Mouse (Mus musculus) liver, embryonic 16.5 days (tissue): ENCODE measurements at regions not wholly inside any gene's neighbourhood (a gene's known extent, or its start where the extent isn't known, plus 50 kb on each side); places are given as distances from the start of the nearest gene placed in this dataset.

ENCODE experiments used
- ATAC-seq: fragments of 200-750 bp; cut with Nextera tagmentation; 2 replicates; pipeline ENCODE4 v1.8.0; 2017; ENCODE audit warnings: low read depth, mild to moderate bottlenecking, moderate number of reproducible peaks, moderate library complexity
- H3K27ac ChIP-seq: fragments of 300-500 bp; sonication (generic); 2 replicates; pipeline ENCODE4 v1.5.1; 2014; ENCODE audit warnings: mild to moderate bottlenecking, low read length
- H3K27me3 ChIP-seq: fragments of 300-500 bp; sonication (generic); 2 replicates; pipeline ENCODE4 v1.6.1; 2014; ENCODE audit warnings: low read depth, low read length, mixed read lengths; ENCODE audit not compliant: control insufficient read depth, insufficient read depth
- H3K36me3 ChIP-seq: fragments of 300-500 bp; sonication (generic); 2 replicates; pipeline ENCODE4 v1.6.1; 2014; ENCODE audit warnings: mild to moderate bottlenecking; ENCODE audit not compliant: control insufficient read depth, insufficient read depth
- H3K4me1 ChIP-seq: fragments of 300-500 bp; sonication (generic); 2 replicates; pipeline ENCODE4 v1.6.1; 2014; ENCODE audit warnings: low read depth, low read length, mixed read lengths; ENCODE audit not compliant: control insufficient read depth
- H3K4me2 ChIP-seq: fragments of 300-500 bp; sonication (generic); 2 replicates; pipeline ENCODE4 v1.6.1; 2014; ENCODE audit warnings: low read depth, low read length, mixed read lengths
- H3K4me3 ChIP-seq: fragments of 300-500 bp; sonication (generic); 2 replicates; pipeline ENCODE4 v1.5.1; 2014; ENCODE audit warnings: low read depth, mild to moderate bottlenecking, low read length
- H3K9ac ChIP-seq: fragments of 300-500 bp; sonication (generic); 2 replicates; pipeline ENCODE4 v1.6.1; 2014; ENCODE audit warnings: low read depth, low read length
- H3K9me3 ChIP-seq: fragments of 300-500 bp; sonication (generic); replicated peaks from 2 replicates; pipeline ENCODE4 v1.6.1; 2016; ENCODE audit warnings: low read length; ENCODE audit not compliant: control insufficient read depth
- WGBS: fragments of 180-500 bp; shearing (Covaris S2); extraction: QIAGEN DNeasy Blood & Tissue Kit; methylation state at CpG from one replicate; pipeline ENCODE4 v1.1.7; 2014; ENCODE audit not compliant: insufficient replicate concordance; 5-methylcytosine and 5-hydroxymethylcytosine counted together

- Histone ChIP-seq H3K4me3 (no peak overlapping the region), H3K9ac (no peak overlapping the region), H3K36me3 (no peaks in the 10 kb centered on the region), H3K4me1 (no peaks in the 10 kb centered on the region), H3K9me3 (no peaks in the 10 kb centered on the region), H3K4me2 (no peak overlapping the region), H3K27ac (no peak overlapping the region), H3K27me3 (no peaks in the 10 kb centered on the region)
- 58% methylated on average over 5 of the region's 5 CpGs for WGBS
- peak; percentile 58; the same call in 1 of the 2 replicates for ATAC-seq
Measured at GRCm38 (mm10) chr5:103357558-103357957, 67.4 kb upstream of the Ptpn13 start.

GRCm38 (mm10) chr5:103356500-103356899 lies 68.5 kb upstream of the Ptpn13 start:
- 53% methylated on average over 6 of the region's 6 CpGs for WGBS
- no peak overlapping the region for H3K4me3 ChIP-seq
- no peaks in the 10 kb centered on the region for H3K36me3 ChIP-seq
- no peaks in the 10 kb centered on the region for H3K9me3 ChIP-seq
- no peak overlapping the region for H3K4me2 ChIP-seq
- no peak overlapping the region for H3K27ac ChIP-seq
- no peak overlapping the region for H3K9ac ChIP-seq
- no peaks in the 10 kb centered on the region for H3K4me1 ChIP-seq
- no peaks in the 10 kb centered on the region for H3K27me3 ChIP-seq
- ATAC-seq, result no peak

GRCm38 (mm10) chr5:103355372-103356300 lies 69.4 kb upstream of the Ptpn13 start:
- Histone ChIP-seq H3K27me3 (no peaks in the 10 kb centered on the region), H3K36me3 (no peaks in the 10 kb centered on the region), H3K4me1 (no peaks in the 10 kb centered on the region), H3K4me3 (no peak overlapping the region), H3K27ac (no peak overlapping the region), H3K4me2 (no peak overlapping the region), H3K9me3 (no peaks in the 10 kb centered on the region), H3K9ac (no peak overlapping the region)
- no peak for ATAC-seq
- 33% methylated on average over 21 of the region's 21 CpGs for WGBS

DNA sequence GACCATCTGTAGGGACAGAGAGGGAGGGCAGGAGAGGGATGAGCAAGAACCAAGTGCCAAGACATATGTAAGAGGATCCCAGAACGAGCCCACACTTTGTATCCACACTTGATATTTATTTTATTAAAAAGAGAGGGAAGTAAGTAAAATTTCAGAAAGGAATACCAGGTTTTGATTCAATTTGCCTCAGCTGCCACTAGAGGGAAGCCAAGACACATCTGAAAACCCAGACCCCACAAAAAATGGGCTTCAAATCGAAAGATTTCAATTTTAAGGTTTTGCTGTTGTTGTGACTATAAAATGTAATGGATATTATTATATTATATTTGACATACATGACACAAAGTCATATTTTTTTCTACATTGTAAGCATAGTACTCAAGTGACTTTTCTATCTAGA lies 81.1 kb upstream of the Ptpn13 start:
- Histone ChIP-seq H3K27me3 (no peaks in the 10 kb centered on the region), H3K9me3 (no peaks in the 10 kb centered on the region), H3K4me3 (no peak overlapping the region), H3K36me3 (no peaks in the 10 kb centered on the region), H3K9ac (no peak overlapping the region), H3K27ac (no peak overlapping the region), H3K4me2 (no peak overlapping the region), H3K4me1 (no peaks in the 10 kb centered on the region)
- WGBS, result 13% methylated on average over 2 of the region's 2 CpGs
- no peak for ATAC-seq

GRCm38 (mm10) chr5:103341456-103341855 lies 83.5 kb upstream of the Ptpn13 start:
- WGBS, result 58% methylated on average over 3 of the region's 3 CpGs
- no peak for ATAC-seq
- Histone ChIP-seq H3K4me1 (no peaks in the 10 kb centered on the region), H3K4me3 (no peak overlapping the region), H3K27ac (no peak overlapping the region), H3K36me3 (no peaks in the 10 kb centered on the region), H3K4me2 (no peak overlapping the region), H3K9ac (no peak overlapping the region), H3K27me3 (no peaks in the 10 kb centered on the region), H3K9me3 (no peaks in the 10 kb centered on the region)

- ATAC-seq, result no peak
- 44% methylated on average over 9 of the region's 9 CpGs for WGBS
- no peak overlapping the region for H3K4me2 ChIP-seq
Measured at GRCm38 (mm10) chr5:103340626-103341025, 84.4 kb upstream of the Ptpn13 start.

GRCm38 (mm10) chr5:103336689-103337490 lies 88.1 kb upstream of the Ptpn13 start:
- H3K4me3 ChIP-seq, result no peak overlapping the region
- H3K27me3 ChIP-seq, result no peaks in the 10 kb centered on the region
- H3K9me3 ChIP-seq, result no peaks in the 10 kb centered on the region
- no peak overlapping the region for H3K9ac ChIP-seq
- no peaks in the 10 kb centered on the region for H3K36me3 ChIP-seq
- no peak overlapping the region for H3K4me2 ChIP-seq
- no peak overlapping the region for H3K27ac ChIP-seq
- no peaks in the 10 kb centered on the region for H3K4me1 ChIP-seq
- WGBS, result 23% methylated on average over 11 of the region's 11 CpGs
- ATAC-seq, result no peak

More at GRCm38 (mm10) chr5:103340626-103341025, 84.4 kb upstream of the Ptpn13 start:
- no peaks in the 10 kb centered on the region for H3K9me3 ChIP-seq
- H3K36me3 ChIP-seq, result no peaks in the 10 kb centered on the region
- no peaks in the 10 kb centered on the region for H3K4me1 ChIP-seq
- H3K9ac ChIP-seq, result no peak overlapping the region
- H3K27ac ChIP-seq, result no peak overlapping the region
- no peak overlapping the region for H3K4me3 ChIP-seq
- no peaks in the 10 kb centered on the region for H3K27me3 ChIP-seq

DNA sequence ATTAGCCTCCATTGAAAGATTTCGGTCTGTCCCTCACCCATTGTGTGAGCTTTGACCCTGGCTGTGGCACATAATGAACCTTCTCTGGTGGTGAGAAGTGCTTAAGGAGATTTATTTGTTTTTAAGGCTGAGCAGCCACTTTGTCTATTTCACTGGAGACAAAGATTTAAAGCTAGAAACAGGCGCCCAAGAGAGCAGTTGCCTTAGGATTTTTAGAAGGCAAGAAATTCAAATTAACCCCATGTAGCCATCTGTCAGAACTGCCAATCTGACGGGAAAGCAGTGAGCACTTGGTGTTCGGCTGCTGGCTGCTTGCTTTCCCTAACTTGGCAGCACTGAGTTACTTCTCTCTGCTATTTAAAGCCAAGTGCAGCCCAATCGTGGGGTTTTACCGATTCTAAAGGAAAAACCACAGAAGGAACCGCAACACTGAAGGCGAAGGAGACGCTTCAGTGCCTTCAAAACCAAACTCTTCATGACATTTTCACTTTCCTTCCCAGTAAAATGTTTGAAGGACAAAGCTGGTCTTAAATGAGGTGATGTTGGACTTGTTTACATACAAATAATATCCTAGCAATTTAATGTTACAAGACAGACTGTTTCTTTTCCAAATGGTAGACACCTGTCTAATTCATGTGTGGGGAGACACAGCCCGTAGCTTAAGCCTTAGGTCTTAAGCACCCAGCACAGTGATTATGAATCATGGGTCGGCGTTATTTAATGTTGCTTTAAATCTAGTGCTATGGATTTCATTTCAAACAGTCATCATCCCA lies 88.9 kb upstream of the Ptpn13 start:
- no peak overlapping the region for H3K9ac ChIP-seq
- WGBS, result 14% methylated on average over 12 of the region's 12 CpGs
- H3K9me3 ChIP-seq, result no peaks in the 10 kb centered on the region
- H3K36me3 ChIP-seq, result no peaks in the 10 kb centered on the region
- H3K4me2 ChIP-seq, result no peak overlapping the region
- H3K4me1 ChIP-seq, result no peaks in the 10 kb centered on the region
- no peak overlapping the region for H3K4me3 ChIP-seq
- H3K27me3 ChIP-seq, result no peaks in the 10 kb centered on the region
- ATAC-seq, result no peak
- no peak overlapping the region for H3K27ac ChIP-seq
